Mouse (Mus musculus): Measurements from ENCODE around the gene Cdv3.

- TF ChIP-seq POLR2A (IDR thresholded peaks at IDR 0.05; ENCODE audit: insufficient read depth, low read length): no peak
- TF ChIP-seq EP300 (IDR thresholded peaks at IDR 0.05; ENCODE audit: insufficient read depth, low read depth, low read length): no peak
These were observed 4.3 kb upstream of the Cdv3 start for GRCm38 (mm10) chr9:103369951-103370350.

All from ES-Bruce4 (cell line).